Mouse (Mus musculus): ENCODE results near the gene Slc17a7. TPM values are rescaled to one million over a fixed set of nuclear protein-coding genes. Genes with fewer than 3 reads are reported as not detected.

Slc17a7 gene
- total RNA-seq, 2 experiments from 2014 or later = 8.1 to 11.5 TPM

DNA sequence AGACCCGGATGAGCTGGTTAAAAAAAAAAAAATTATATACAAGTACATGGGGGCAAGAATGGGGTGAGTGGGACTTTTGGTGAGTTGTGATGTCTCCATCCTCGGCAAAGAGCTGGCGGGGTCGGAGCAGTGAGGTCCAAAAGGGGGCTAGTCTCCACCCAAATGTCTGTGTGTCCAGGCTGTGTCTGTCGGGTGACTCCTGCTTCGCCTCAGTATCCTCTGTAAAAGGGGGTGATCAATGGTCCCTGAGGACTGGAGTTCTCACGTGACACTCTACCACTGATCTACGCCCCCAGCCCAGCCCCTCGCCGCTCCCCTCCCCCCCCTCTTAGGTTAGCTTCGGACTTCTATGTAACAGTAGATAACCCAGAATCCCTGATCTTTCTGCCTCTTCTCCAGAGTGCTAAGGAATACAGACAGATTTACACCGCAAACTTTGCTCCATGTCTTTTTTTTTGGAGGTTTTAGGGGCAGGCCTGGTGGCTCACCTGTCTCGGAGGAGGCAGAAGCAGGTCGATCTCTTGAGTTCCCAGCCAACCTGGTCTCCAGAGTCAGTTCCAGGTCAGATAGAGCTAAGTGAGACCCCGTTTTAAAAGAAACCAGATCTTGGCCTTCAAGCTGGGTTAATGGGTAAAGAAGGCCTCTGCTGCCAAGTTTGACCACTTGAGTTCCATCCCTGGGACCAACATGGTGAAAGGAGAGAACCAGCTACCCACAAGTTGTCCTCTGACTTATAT is 33.8 kb upstream of the Slc17a7 start:
- intact Hi-C loops (cut with DNase I) = loop anchor here (5.0 kb wide), 1 partner anchor 148 kb away; no protein-coding TSS in a partner anchor
- no peak for DNase-seq

- intact Hi-C loops (cut with DNase I) = loop anchor here (5.0 kb wide), 1 partner anchor 150 kb away; no protein-coding TSS in a partner anchor
- no peak for DNase-seq
Measured at GRCm38 (mm10) chr7:45131850-45132249, 31.9 kb upstream of the Slc17a7 start.

- intact Hi-C loops (cut with DNase I) = loop anchor here (5.0 kb wide), 1 partner anchor 151 kb away; no protein-coding TSS in a partner anchor
- no peak for DNase-seq
Measured at GRCm38 (mm10) chr7:45133446-45134159, 30.1 kb upstream of the Slc17a7 start.

DNA sequence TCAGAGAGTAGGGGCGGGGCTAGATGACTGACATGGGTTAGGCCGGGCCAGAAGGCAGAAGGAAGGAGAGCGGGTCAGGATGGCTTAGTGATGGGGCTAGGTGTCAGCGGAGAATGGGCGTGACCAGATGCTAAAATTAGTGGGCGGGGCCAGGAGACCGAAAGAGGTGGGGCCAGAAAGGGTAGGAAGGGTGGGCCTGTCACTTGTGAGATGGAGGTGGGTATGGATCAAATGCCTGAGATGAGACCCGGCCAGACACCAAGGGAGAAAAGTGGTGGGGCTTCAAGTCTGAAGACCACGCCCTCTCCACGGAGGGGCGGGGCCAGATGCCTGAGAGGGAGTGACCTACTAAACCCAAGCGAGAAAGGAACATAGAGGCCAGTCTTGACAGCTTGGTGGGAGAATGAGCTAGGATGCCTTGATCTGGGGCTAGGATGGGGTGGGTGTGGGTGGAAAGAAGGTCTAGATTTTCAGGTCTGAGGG is 29.2 kb upstream of the Slc17a7 start:
- DNase-seq = peak in 1 of 2 experiments; percentile 52
- intact Hi-C loops (cut with DNase I) = loop anchor here (5.0 kb wide), 1 partner anchor 152 kb away; no protein-coding TSS in a partner anchor

DNA sequence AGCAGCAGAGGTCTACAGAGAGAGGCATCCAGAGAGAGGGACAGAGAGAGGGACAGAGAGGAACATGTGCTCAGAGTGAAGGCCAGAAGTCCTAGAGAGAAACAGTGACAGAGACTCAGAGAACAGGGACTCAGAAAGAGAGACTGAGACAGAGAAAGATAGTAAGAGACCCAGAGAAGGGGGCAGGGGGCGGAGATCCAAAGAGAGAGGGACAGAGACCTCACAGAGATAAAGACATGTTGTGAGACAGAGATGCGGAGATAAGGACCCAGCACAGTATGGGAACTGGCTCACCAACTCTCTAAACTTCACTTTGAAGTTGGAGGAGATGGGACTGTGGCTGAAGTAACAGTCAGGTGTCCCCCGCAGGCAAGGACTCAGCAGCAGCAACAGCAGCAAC is 28.4 kb upstream of the Slc17a7 start:
- intact Hi-C loops (cut with DNase I) = no loop called here
- DNase-seq = no peak

- intact Hi-C loops (cut with DNase I) = loop anchor here (1.0 kb wide), 1 partner anchor 56 kb away; no protein-coding TSS in a partner anchor
- peak; percentile 93 to 97 for DNase-seq
Measured at GRCm38 (mm10) chr7:45135993-45136567, 27.7 kb upstream of the Slc17a7 start, which contains the start of the genes Gm45713 and Flt3l. Gene Gm45713 (minus strand): TSS chr7:45136231. Gene Flt3l (minus strand): TSS chr7:45136432.

DNA sequence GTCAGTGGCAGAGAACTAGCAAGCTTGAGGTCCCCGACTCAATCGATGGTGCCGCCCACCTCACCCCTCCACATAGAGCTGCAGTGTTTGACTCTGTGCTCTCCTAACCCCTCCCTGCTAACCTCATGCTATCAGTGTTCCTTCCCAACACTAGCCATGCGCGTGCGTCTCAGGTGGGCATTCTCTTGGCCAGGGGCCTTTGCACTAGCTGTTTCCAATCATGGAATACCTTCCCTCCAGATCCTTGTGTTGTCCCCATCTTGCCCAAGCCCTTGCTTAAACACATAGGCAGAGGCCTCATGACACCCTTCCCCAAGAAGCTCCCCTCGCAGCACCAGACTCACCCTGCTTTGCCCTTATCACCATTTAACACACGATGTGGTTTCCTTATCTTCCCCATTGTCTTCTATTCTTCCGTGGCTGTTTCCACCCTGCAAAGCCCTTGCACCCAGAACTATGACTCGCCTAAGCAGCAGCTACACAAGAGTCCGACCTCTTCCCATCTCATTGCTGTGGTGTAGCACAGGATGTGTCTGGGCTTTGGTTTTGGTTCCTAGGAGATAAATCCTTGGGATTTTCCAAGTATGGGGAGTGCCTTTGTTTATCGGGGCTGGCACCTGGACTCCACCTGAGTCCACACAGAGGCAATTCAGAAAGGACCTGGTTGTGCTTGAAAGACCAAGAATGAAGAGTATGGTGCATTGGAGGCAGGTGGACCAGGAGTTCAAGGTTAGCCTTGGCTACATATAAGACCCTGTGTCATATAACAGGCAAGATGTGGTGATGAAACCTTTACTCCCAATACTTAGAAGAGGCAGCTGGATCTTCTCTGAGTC is 26.4 kb upstream of the Slc17a7 start:
- intact Hi-C loops (cut with DNase I) = no loop called here
- DNase-seq = no peak

DNA sequence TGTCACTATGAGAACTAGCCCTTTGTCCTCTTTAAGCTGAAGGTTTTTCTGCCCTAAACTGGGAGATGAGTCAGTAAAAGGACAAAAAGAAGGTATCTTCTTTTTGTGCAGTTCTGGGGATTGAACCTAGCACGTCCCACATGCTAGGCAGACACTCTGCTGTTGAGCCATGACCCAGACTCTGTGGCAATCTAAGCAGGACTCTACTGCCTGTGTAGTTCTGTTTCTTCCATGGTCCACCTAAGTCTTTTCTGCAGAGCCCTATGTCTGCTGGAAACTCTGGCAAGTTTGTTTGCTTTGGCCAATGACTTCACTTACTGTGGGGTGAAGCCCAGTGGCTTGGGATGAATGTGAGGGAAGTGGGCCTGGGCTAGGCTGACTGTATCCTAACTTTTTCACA is 25.3 kb upstream of the Slc17a7 start:
- DNase-seq = no peak
- intact Hi-C loops (cut with DNase I) = no loop called here

GRCm38 (mm10) chr7:45139904-45140723 is 23.6 kb upstream of the Slc17a7 start:
- DNase-seq = no peak
- intact Hi-C loops (cut with DNase I) = no loop called here

- DNase-seq = no peak
- intact Hi-C loops (cut with DNase I) = no loop called here
Measured at GRCm38 (mm10) chr7:45141319-45141718, 22.4 kb upstream of the Slc17a7 start.

DNA sequence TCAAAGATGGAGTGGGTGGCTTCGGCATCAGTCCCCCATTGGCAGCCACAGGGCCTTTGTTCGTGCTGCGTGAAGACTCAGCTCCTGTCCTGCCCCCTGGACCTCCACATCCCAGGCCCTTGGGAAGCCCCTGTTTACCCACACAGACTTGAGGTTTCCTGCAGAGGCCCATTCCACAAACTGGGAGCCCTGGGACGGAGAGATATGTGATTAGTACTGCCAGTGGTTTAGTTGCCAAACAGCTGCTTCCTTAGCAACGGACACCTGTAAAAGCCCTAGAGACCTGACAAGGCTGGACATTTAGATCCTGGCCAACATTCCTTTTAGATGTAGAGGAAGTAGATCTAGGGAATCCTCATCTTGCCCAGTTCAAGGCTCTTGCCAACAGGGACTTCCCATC is 21.8 kb upstream of the Slc17a7 start:
- DNase-seq = no peak
- intact Hi-C loops (cut with DNase I) = no loop called here

GRCm38 (mm10) chr7:45144368-45145174 is 19.2 kb upstream of the Slc17a7 start:
- peak; percentile 35 to 45 for DNase-seq

DNA sequence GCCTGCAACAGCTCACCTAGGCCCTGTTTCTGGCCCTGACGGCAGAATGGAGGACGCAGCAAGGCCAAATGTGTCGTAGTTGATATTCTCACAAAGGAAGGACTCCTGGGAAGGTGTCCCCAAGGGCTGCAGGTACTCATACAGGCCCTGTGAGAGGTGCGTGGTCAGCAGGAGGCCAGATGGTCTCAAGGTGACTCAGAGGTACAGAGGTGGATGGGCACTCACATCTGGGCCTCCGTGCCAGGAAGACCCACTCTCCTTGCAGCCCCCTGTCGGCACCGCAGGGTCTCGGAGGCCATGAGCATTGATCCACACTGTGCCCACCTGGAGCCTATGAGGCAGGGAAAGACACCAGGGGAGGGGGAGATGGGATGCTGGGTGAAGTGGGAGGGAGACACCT is 18.3 kb upstream of the Slc17a7 start:
- DNase-seq = no peak
- intact Hi-C loops (cut with DNase I) = no loop called here

More at GRCm38 (mm10) chr7:45144368-45145174, 19.2 kb upstream of the Slc17a7 start:
- intact Hi-C loops (cut with DNase I) = no loop called here

- no peak for DNase-seq
- intact Hi-C loops (cut with DNase I) = no loop called here
Measured at GRCm38 (mm10) chr7:45147267-45147666, 16.5 kb upstream of the Slc17a7 start.

GRCm38 (mm10) chr7:45147899-45148298 is 15.8 kb upstream of the Slc17a7 start:
- DNase-seq = no peak
- intact Hi-C loops (cut with DNase I) = no loop called here

GRCm38 (mm10) chr7:45148534-45149098 is 15.1 kb upstream of the Slc17a7 start:
- intact Hi-C loops (cut with DNase I) = no loop called here
- peak; percentile 46 to 51 for DNase-seq

DNA sequence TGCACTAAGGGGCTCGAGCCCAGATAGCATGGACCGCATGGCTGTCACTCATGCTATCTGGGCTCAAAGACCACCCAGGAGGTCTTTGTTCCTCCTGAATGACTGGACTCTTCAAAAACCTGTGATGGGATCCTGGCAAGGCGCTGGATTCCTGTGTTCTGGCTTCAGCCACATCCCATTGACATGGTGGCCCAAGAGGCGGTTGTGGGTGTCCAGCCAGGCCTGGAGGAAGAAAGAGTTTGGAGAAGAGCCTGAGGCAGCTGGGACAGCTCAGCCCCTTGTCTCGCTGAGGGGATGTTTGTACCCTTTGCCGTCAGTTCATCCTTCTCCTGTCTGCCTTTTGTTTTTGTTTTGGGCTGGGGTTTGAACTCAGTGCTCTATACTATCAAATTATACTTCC is 14.2 kb upstream of the Slc17a7 start:
- intact Hi-C loops (cut with DNase I) = no loop called here
- DNase-seq = peak; percentile 57 to 66

GRCm38 (mm10) chr7:45150321-45150720 is 13.4 kb upstream of the Slc17a7 start:
- DNase-seq = no peak
- intact Hi-C loops (cut with DNase I) = no loop called here
